Mouse (Mus musculus): ENCODE results near the gene Ddx47.
A peak's percentile ranks its signal among the peaks of the same experiment; 100 is the strongest.

Ddx47 gene

GRCm38 (mm10) chr6:135011734-135012116 is 313 bp downstream of the Ddx47 start:
- no peak for DNase-seq (ENCODE audit: low spot score)

GRCm38 (mm10) chr6:135017211-135017610 is 5.8 kb downstream of the Ddx47 start:
- no peak for DNase-seq (ENCODE audit: low spot score)

- no peak for DNase-seq (ENCODE audit: low spot score)
Measured at GRCm38 (mm10) chr6:135019564-135019963, 8.2 kb downstream of the Ddx47 start.

GRCm38 (mm10) chr6:135021633-135022032 is 10.2 kb downstream of the Ddx47 start:
- no peak for DNase-seq (ENCODE audit: low spot score)

GRCm38 (mm10) chr6:135023379-135023778 is 12.0 kb downstream of the Ddx47 start:
- DNase-seq (ENCODE audit: low spot score) = no peak

- DNase-seq (ENCODE audit: low spot score) = no peak
Measured at GRCm38 (mm10) chr6:135024781-135025420, 13.5 kb downstream of the Ddx47 start.

- peak; percentile 11 for DNase-seq (ENCODE audit: low spot score)
Measured at GRCm38 (mm10) chr6:135026232-135026631, 14.8 kb downstream of the Ddx47 start.

- no peak for DNase-seq (ENCODE audit: low spot score)
Measured at GRCm38 (mm10) chr6:135026755-135027154, 15.3 kb downstream of the Ddx47 start.

GRCm38 (mm10) chr6:135029246-135029645 is 17.8 kb downstream of the Ddx47 start:
- no peak for DNase-seq (ENCODE audit: low spot score)

GRCm38 (mm10) chr6:135038674-135039073 is 27.3 kb downstream of the Ddx47 start:
- DNase-seq (ENCODE audit: low spot score) = no peak

GRCm38 (mm10) chr6:135040275-135040871 is 29.0 kb downstream of the Ddx47 start:
- DNase-seq (ENCODE audit: low spot score) = no peak

- no peak for DNase-seq (ENCODE audit: low spot score)
Measured at GRCm38 (mm10) chr6:135041930-135042329, 30.5 kb downstream of the Ddx47 start.

- DNase-seq (ENCODE audit: low spot score) = no peak
Measured at GRCm38 (mm10) chr6:135047276-135047675, 35.9 kb downstream of the Ddx47 start.

GRCm38 (mm10) chr6:135048509-135048908 is 37.1 kb downstream of the Ddx47 start:
- DNase-seq (ENCODE audit: low spot score) = no peak

- no peak for DNase-seq (ENCODE audit: low spot score)
Measured at GRCm38 (mm10) chr6:135048956-135049355, 37.5 kb downstream of the Ddx47 start.

- no peak for DNase-seq (ENCODE audit: low spot score)
Measured at GRCm38 (mm10) chr6:135053789-135054188, 42.4 kb downstream of the Ddx47 start.

GRCm38 (mm10) chr6:135055882-135056281 is 44.5 kb downstream of the Ddx47 start:
- no peak for DNase-seq (ENCODE audit: low spot score)

GRCm38 (mm10) chr6:135060728-135061127 is 49.3 kb downstream of the Ddx47 start:
- no peak for DNase-seq (ENCODE audit: low spot score)

- no peak for DNase-seq (ENCODE audit: low spot score)
Measured at GRCm38 (mm10) chr6:135064621-135065020, 53.2 kb downstream of the Ddx47 start.

- DNase-seq (ENCODE audit: low spot score) = peak; percentile 57
Measured at GRCm38 (mm10) chr6:135065236-135065957, 54.0 kb downstream of the Ddx47 start, which contains the start of gene Gprc5a. Gprc5a (plus strand) TSS chr6:135065651.

- DNase-seq (ENCODE audit: low spot score) = no peak
Measured at GRCm38 (mm10) chr6:135066795-135067445, 55.5 kb downstream of the Ddx47 start.

- no peak for DNase-seq (ENCODE audit: low spot score)
Measured at GRCm38 (mm10) chr6:135068221-135068620, 56.8 kb downstream of the Ddx47 start.

- DNase-seq (ENCODE audit: low spot score) = no peak
Measured at GRCm38 (mm10) chr6:135069856-135070255, 58.4 kb downstream of the Ddx47 start.

Measured in c-Kit-positive CD71-positive TER-119-positive erythroid progenitor cells, embryonic 14.5 days (primary cell).